Mouse (Mus musculus) cerebellum, adult 11 months (tissue): ENCODE results near the gene Prr12.

ENCODE experiments used
- DNase-seq: peaks from one replicate; pipeline ENCODE4 v3.0.0; 2022

Prr12 gene

DNA sequence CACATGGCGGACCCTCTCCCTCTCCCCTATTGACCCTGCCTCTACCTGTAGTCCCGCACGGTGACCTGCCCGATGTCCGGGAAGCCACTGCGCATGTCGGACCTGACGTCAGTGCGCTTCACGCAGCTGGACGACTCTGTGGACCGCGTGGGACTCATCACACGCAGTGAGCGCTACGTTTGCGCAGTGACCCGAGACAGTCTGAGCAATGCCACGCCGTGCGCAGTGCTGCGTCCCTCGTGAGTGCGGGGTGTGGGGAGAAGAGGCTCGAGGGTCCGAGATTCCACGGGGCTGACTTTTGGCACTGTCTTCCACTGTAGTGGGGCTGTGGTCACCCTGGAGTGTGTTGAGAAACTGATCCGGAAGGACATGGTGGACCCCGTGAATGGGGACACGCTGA, 23.8 kb upstream of the Prr12 start:
- DNase-seq: no peak

DNA sequence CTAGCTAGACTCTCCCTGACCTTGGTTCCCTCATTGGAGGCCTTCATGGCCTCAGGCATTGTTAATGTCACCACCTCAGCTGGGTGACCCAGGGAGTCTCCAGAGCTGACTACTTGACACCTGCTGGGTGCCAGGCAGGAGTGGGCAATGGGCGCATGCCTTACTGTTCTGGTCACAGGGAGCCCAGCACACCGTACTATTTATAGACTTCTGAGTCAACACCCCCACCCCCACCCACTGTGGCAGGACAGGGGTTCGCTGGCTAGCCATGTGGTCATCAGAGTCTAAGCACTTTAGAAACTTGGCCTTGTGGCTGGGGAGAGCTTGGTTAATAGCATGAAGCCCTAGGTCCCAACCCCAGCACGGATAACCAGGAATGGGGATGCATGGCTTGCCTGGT, 22.7 kb upstream of the Prr12 start:
- no peak for DNase-seq

DNA sequence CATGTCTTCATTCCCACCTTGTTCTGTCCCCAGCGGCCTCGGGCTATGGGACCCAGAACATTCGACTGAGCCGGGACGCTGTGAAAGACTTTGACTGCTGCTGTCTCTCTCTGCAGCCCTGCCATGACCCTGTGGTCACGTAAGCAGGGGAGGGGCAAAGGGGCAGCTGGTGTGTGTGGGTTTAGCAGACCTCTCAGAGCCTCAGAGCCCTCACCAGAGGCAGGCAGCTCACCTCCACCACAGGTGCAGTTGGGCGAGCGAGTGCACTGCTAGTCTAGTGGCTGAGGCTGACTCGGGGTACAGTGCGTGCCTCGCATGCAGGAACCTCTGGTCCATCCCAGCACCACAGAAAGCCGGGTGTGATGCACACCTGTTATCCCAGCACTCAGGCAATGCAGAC, 21.3 kb upstream of the Prr12 start:
- DNase-seq: no peak

DNA sequence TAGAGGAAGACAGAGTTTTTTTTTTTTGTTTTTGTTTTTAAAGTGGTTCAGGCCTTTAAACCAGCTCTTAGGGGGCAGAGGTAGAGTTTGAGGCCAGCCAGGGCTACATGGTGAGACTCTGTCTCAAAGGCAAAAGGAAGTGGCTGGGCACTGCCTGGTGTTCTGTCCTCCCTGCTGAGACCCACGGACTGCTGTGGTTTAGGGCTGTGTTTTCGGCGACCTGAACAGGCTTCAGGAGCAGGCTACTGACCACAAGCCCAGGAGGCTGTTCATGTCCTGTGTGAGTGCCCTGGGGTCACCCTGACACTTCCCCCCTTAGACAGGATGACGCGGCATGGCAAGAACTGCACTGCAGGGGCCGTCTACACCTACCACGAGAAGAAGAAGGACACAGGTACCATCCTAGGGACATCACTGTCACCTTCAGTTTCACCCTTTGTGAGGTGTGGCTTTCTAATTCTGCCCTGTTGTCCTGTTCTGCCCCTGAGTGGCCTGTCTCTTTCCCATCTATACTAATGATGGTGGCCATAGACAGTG, 20.6 kb upstream of the Prr12 start:
- no peak for DNase-seq

DNA sequence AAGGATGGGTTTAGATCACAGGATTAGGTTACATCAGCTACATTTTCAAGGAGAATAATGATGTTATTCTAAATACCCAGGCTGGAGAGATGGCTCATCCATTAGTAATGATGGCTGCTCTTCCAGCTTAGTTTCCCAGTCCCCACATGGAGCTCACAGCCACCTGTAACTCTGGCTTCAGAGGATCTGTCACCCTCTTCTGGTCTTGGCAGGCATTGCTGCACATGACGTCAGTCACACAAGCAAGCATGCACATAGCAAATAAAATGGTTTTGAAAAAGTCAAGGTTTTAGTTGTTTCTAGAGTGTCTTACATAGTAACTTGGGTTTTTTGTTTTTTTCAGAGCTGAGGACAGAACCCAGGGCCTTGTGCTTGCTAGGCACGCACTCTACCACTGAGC, 19.5 kb upstream of the Prr12 start:
- no peak for DNase-seq

DNA sequence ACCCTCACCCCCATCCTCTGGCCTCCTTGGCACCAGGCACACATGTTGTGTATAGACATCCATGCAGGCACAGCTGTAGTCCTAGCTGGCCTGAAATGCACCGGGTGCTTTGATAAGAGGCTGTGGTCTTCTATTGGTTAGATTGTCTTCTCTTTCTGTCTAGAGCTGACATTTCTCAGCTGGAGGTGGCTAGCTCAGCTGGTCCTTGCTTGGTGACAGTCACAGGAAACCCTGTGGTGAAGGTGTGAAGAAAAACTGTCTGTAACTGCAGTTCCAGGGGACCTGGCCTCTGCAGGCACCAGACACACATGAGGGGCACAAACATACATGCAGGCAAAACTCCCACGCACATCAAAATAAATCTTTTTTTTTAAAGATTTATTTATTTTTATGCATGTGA, 17.0 kb upstream of the Prr12 start:
- DNase-seq: no peak

DNA sequence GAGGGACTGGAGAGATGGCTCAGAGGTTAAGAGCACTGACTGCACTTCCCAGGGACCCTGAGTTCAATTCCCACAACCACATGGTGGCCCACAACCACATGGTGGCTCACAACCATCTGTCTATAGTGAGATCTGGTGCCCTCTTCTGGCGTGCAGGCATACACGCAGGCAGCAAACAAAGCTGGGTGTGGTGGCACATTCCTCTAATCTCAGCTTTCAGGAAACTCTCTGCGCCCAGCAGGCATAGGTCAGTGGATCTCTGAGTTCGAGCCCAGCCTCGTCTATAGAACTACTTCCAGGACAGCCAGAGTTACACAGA, 15.3 kb upstream of the Prr12 start:
- DNase-seq: no peak

DNA sequence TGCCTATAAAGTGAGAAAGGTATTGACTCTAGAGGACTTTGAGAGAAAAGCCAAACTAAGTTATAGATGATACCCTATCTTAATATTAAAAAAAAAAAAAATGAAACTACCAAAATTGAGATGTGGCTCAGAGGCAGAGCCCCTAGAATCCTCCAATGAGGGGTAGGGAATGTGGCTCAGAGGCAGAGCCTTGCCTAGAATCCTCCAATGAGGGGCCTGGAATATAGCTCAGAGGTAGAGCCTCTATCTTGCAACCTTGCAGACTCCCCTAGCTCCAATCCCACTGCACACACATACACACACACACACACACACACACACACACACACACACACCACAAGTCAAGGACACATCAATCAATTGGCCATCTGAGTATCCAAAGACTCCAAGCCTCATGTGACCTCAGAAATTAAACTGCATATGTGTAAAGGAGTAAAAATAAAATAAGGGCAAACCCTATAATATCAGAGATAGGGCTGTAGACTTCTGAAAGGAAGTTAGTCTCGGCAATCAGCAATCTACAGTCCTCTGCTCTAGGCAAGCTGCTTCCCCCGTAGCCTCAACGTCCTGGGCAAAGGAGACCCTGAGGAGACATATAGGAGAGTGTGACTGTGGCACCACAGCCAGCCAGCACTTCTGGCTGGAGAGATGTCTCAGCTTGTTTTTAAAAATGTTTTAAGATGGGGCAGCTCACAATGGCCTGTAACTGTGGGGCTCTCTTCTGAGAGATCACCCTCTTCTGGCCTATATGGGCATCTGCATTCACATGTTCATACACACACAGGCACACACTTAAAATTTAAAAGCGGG, 14.7 kb upstream of the Prr12 start:
- DNase-seq: no peak

DNA sequence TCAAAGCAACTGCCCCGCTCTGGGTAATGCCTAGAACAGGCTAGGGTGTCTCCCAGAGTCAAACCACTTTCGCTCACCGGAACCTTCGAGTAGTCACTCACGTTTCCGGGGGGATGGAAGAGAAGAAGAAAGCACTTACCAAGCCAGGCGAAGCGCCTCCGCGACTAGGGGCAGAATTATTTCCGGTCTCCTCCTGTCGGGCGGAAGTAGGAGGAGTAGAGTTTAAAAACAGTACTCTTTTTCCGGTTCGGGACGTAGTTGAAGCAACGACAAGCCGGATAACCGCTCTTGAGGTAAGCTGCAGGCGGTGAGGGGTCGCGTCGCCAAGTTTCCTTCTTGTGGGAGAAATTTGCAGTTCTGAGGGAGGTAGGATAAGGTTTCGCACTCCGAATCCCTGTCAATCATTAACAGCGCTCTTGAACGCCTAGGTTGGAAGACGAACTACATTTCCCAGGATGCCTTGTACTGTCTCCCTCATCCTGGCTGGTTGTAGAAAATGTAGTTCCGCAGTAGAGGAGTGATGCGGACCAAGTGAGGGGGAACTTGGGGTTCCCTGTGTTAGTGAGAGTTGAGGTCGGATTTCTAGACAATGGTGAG, 9.7 kb upstream of the Prr12 start, which contains the start of the genes Nosip and Prrg2:
Nosip (plus strand) TSS at position 191 of the 597 bp plus-strand sequence.
Prrg2 (minus strand) TSS at position 439 of the 597 bp plus-strand sequence.
- DNase-seq: peak; percentile 93

DNA sequence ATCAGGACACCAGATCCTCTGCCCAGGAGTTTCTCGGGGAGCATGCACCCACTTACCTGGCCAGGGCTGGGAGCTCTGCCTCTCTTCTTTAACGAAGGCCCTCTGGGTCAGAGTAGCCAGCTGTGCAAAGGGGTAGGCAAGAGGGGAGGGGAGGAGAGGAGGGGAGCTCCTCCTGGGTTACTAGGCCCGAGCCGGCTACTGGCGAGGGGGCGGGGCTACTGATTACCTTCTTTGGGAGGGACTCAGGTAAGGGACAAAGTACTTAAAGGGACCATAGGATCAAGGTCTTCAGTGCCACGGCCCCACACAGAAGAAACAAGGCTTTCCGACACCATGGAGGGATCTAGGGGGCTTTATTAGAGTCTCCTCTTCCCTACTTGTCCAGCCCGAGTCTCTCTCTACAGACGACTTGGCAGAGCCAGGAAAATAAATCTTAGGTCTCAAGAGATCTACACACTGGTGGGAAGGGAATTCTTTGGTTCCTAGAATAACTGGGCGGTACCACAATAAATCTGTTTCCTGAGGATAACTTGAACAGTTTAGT, 8.9 kb upstream of the Prr12 start:
- no peak for DNase-seq

DNA sequence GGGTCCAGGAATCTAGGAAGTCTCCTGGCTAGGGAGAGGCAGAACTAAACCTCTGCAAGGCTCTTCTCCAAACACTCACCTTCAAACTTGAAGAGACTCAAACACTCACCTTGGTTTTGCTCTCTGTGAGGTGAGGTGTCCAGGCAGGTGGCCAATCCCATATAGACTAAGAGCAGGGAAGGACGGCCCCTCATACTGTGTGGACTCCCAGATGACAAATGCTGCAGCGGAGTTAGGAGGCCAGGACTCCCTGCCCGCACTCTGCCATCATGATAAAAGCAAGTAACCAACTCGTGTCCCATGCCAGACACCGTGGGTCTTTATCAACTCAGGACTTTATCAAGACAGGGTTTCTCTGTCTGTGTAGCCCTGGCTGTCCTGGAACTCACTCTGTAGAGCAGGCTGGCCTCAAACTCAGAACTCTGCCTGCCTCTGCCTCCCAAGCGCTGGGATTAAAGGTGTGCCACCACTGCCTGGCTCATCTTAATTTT, 8.0 kb upstream of the Prr12 start:
- no peak for DNase-seq

DNA sequence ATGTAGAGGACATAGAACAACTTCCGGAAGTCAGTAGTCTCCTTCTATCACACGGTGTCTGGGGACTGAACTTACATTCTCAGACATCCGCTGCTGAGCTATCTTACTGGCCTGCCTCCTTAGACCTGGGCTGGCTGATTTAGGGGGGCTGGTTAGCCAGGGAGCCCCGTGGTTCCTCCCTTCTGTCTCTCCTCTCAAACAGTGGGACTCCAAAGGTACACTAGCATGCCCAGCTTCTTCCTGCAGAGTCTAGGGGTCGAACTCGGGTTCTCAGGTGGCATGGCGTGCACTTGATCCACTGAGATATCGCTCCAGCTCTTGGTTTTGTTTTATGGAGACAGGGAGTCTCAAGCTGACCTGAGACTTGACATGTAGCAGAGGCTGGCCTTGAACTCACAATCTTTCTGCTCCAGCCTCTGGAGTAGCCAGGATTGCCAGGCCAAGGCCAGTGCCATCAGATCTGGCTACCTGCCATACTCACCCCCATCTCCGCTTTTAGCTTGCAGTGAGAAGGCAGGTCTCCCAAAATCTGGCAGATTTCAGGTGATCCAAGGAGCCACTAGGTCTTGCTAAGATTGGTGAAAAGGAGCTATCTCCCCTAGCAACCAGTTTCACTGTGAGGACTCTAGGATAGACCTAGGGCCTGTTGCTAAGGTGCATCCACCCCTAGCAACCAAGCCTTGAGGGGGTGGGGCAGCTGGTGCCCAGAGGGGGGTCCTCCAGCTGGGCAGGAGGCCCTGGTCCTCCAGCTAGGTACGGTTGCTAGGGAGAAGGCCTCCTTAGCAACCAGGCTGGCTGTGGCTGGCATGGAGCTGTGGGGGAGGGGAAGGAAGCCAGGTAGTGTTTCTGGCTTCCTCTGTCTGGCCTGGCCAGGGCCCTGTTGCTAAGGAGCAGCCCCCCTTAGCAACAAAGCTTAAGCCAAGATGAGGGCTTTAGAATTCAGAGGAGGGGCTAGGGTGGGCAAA, 6.2 kb upstream of the Prr12 start:
- DNase-seq: no peak

DNA sequence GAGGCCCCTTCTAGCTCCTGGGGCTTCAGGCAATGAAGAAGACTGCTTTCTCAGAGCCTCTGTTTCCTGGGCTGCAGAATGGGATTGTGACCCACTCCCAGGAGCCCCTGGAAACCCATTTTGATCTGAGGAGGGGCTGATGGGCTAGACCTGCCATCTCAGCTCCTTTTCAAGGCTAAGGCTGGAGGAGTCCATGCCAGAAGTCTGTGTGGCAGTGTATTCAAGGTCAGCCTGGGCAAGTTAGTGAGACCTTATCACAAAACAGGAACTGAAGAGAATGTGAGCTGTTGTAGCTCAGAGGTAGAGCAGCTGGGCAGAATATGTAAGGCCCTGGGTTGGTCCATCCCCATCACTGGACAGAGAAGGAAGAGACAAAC, 4.3 kb upstream of the Prr12 start:
- no peak for DNase-seq

DNA sequence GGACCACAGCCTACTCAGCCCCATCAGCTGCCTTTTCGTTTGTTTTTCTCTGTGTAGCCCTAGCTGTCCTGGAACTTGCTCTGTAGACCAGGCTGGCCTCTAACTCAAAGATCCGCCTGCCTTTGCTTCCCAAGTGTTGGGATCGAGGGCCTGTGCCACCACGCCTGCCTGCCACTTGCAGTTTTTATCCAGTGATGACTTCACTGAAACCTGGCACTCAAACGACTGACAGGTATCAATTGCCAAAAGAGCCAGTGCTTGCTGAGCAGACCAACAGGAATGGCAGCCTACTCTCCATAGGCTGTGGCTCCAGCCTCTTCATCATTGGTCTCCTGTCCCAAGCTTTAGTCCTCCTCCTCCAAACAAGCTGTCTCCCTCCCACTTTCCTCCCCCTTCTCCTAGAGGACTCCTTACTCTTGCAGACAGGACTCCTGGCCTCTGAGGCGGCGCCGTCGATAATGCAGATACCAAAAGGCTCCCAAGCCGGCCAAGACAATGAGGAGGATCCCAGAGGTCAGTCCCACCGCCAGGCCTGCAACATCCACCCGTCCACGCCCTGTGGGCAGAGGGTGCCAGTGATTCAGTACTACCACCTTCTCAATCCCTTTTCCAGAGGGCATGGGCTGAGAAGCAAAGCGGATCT, 3.8 kb upstream of the Prr12 start:
- DNase-seq: no peak

DNA sequence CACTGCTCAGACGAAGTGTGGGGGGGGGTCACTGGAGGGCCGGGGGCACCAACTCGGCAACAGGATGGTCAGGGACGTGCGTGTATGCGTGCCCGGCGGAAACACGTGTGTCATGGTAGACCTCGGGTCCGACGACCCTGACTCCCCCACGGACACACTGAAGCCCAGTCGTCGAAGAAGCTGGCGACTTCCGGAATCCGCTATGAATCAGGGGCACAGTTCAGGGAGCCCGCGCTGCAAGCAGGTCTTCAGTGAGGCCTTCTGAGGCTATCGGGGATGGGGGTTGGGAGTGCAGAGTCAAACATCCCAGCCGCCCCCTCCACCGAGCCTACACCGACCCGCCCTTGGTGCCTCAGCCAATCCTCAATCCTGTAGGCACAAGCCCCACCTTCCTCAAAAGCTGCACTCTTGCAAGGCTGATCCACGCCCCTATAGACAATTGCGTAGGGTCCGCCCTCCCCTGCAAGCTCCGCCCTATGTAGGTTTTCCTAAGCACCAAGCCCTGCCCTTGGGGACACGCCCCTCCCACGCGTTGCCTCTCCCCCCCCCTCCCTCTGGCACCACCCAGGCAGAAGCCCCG, 1.3 kb upstream of the Prr12 start:
- DNase-seq: peak; percentile 93

DNA sequence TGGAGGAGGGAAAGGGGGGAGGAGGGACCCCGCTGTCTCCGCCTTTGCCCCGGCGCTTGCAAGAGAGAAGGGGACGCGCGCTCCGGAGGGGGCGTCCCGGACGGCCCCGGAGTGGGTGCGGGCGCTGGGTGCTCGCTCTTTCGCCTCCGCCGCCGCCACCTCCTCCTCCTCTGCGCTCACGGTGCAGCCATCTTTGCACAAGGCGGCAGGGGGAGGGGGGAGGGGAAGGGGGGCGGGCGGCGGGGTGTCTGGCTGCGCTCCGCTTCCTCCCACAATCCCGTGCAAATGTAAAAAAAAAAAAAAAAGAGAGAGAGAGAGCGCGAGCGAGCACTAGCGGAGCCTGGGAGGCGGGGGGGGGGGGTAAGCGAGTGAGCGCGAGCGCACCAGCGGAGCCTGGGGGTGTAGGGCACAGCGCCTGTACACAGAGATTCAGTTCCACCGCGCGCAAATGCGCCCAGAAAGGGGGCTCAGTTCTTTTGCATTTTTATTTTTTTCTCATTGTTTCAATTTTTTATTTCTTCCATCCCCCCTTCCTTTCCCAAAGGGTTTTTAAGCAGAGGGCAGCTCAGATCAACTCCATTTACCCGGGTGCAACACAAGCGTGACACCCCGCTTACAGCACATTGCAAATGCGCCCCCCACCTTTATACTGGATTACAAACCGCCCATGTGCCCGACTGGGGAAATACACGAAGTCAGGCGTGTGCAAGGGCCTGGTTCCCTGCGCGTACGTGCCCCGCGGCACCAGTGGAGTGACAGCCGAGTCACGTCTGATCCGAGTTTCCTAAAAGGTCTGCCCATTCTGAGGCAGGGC, 643 bp upstream of the Prr12 start:
- DNase-seq: peak; percentile 79

DNA sequence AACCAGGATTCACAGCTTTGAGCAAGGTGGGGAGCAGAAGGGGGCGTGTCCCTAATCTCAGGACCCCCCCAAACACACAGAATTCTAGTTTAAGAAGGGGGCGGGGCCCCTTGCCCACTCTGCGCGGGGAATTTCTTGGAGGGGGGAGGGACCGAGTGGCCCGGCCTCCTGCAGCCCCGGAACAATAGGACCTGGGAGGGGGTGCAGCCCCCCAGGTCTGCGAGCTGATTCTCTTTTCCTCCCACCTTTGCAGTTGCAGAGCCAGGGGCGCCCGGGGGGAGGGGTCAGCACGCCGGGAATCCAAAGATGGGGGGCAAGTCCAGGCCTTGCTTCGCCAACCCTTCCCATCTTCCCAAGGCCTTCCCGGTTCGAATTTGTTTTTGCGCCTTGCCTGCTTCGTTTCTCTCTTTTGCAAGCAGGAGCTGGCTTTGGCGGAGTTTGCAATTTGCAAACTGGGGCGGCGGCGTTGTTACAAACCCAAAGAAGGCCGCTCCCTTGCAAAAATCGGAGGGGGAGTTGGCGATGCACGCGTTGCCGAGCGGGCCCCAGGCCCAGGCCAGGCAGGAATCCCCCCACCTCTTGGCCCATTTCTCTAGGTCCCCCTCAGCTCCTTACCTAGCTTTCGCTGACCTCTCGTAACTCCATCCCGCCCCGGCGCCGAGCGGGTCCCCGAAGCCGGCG, 360 bp downstream of the Prr12 start:
- peak; percentile 65 for DNase-seq

DNA sequence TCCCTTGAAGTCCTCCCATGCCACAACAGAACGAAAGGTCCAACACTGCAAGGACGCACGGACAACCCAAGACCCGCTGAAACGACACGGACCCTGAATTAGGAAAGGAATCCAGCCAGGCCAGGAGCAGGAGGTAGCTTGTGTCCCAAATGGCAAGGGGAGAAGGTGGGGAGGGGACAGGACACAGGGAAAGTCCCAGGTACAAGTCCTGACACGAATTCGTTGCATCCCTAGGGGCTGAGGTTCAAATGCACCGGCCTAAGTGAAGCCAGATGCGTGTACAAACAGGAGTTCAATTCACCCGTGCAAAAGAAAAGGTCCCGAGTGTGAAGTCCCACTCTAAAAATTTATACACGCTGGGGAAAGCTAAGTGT, 1.1 kb downstream of the Prr12 start:
- DNase-seq: no peak

DNA sequence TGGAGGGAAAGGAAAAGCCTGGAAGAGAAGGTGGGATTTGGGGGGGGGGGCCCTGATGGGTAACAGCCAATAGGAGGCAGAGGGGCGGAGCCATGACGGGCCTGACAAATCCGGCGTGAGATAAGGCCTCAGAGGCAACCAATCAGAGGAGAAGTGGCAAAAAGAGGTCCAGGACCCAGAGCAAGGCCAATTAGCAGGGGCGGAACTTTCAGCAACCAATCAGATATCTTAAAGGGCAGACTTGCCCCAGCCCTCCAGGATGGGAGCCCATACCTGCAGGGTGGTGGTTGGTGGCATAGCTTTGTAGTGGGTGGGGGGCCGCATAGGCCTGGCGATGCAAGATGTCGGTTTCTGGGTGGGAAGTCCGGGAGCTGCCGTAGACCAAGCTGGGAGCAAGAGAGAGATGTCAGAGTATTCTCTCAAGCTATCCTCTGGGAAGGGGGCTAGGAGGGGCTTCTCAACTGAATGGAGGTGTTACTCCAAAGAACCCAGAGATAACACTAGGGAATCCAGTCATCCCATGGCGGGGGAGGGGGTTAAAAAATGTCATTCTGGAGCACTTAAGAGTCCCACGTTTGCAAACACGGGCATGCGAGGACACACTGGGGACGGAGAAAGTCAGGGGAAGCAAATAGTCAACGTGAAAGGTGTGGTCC, 1.6 kb downstream of the Prr12 start:
- peak; percentile 68 for DNase-seq
